Mouse (Mus musculus) lung, embryonic 14.5 days (tissue): Measurements from ENCODE around the gene Sec14l1. TPM values are rescaled to one million over a fixed set of nuclear protein-coding genes. Genes with fewer than 3 reads are reported as not detected.

Experiments used
- ATAC-seq: fragments of 200-750 bp; cut with Nextera tagmentation; 2 replicates; pipeline ENCODE4 v1.8.0; 2017; ENCODE audit warnings: mild to moderate bottlenecking, moderate TSS enrichment, moderate library complexity; ENCODE audit not compliant: insufficient read depth
- DNase-seq: peaks from one replicate; pipeline ENCODE4 v3.0.0-alpha.2; 2015
- H3K27ac ChIP-seq: fragments of 300-500 bp; sonication (generic); 2 replicates; pipeline ENCODE4 v1.5.1; 2014; ENCODE audit warnings: low read depth, mild to moderate bottlenecking, moderate library complexity
- H3K27me3 ChIP-seq: fragments of 300-500 bp; sonication (generic); 2 replicates; pipeline ENCODE4 v1.6.1; 2014; ENCODE audit warnings: low read length, control low read depth; ENCODE audit not compliant: insufficient read depth
- H3K36me3 ChIP-seq: fragments of 300-500 bp; sonication (generic); 2 replicates; pipeline ENCODE4 v1.6.1; 2014; ENCODE audit warnings: control low read depth; ENCODE audit not compliant: insufficient read depth
- H3K4me1 ChIP-seq: fragments of 300-500 bp; sonication (generic); 2 replicates; pipeline ENCODE4 v1.6.1; 2014; ENCODE audit warnings: antibody characterized with exemption, control low read depth; ENCODE audit not compliant: insufficient read depth
- H3K4me2 ChIP-seq: fragments of 300-500 bp; sonication (generic); 2 replicates; pipeline ENCODE4 v1.6.1; 2014; ENCODE audit warnings: mild to moderate bottlenecking
- H3K4me3 ChIP-seq: fragments of 300-500 bp; sonication (generic); 2 replicates; pipeline ENCODE4 v1.5.1; 2014; ENCODE audit warnings: low read depth, low read length
- H3K9ac ChIP-seq: fragments of 300-500 bp; sonication (generic); 2 replicates; pipeline ENCODE4 v1.6.1; 2014
- H3K9me3 ChIP-seq: fragments of 300-500 bp; sonication (generic); 2 replicates; pipeline ENCODE4 v1.6.1; 2016; ENCODE audit warnings: low read depth, low read length, control low read depth
- CTCF ChIP-seq: IDR thresholded peaks from 2 replicates; pipeline ENCODE4 v1.5.1; 2016; ENCODE audit warnings: antibody characterized with exemption, low read depth
- WGBS: fragments of 180-500 bp; shearing (Covaris S2); extraction: QIAGEN DNeasy Blood & Tissue Kit; methylation state at CpG from one replicate; pipeline ENCODE4 v1.1.7; 2014; 5-methylcytosine and 5-hydroxymethylcytosine counted together
- polyA plus RNA-seq: library from polyadenylated mRNA; unstranded; fragments of >200 nt; fragmentation: Nextera tagmentation; extraction: Ambion mirVana; gene quantifications from 2 replicates; pipeline ENCODE4 v1.2.1, GENCODE M21; 2014

Sec14l1 gene
- polyA plus RNA-seq, 1 experiment from 2014 or later, result 46.2 TPM

GRCm38 (mm10) chr11:117121954-117122353 lies 7.0 kb downstream of the Sec14l1 start:
- Histone ChIP-seq H3K4me1 (peaks cover 49% of the 10 kb centered on the region), H3K27me3 (no peaks in the 10 kb centered on the region), H3K4me2 (no peak overlapping the region), H3K4me3 (no peak overlapping the region), H3K36me3 (peaks cover 45% of the 10 kb centered on the region), H3K9ac (no peak overlapping the region), H3K9me3 (no peaks in the 10 kb centered on the region), H3K27ac (no peak overlapping the region)
- WGBS, result 89% methylated on average over 6 of the region's 6 CpGs
- TF ChIP-seq CTCF, result no peak
- ATAC-seq, result no peak
- DNase-seq, result no peak

DNA sequence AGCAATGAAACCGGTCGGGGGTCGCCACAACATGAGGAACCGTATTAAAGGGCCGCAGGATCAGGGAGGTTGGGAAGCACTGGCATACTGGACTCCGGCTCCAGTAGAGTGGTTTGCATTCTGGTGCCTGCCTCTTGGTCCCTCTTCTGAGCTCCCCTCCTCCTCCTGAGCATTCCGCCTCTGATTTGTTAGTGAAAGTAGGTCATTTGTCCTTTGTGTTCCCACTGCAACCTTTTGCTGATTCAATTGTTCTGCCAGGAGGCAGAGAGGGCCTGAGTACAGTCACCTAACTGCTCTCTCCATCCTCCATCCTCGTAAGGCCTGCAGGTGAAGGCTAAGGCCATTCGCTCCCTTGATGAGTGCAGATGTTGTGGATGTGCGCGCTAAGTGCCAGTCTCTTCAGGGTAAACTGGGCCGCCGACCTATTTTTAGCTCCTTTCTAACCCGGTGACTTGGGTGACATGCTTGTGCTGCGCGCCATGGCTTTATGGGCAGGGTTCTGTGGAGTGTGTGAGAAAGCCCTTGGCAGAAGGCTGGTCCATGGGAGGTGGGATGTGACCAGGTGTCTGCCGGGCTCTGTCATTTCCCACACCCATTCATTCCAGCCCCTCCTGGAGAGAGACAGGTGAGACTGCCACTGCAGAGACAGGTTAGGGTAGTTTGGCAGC lies 8.6 kb downstream of the Sec14l1 start:
- peaks cover 39% of the 10 kb centered on the region; the same call in 1 of the 2 replicates for H3K36me3 ChIP-seq
- no peaks in the 10 kb centered on the region for H3K27me3 ChIP-seq
- no peak overlapping the region for H3K4me3 ChIP-seq
- no peak overlapping the region for H3K9ac ChIP-seq
- peaks cover 49% of the 10 kb centered on the region for H3K4me1 ChIP-seq
- no peak for ATAC-seq
- H3K9me3 ChIP-seq, result no peaks in the 10 kb centered on the region
- no peak overlapping the region for H3K4me2 ChIP-seq
- 82% methylated on average over 17 of the region's 17 CpGs for WGBS
- no peak overlapping the region for H3K27ac ChIP-seq
- TF ChIP-seq CTCF, result no peak
- no peak for DNase-seq

- ATAC-seq (no peak), DNase-seq (no peak)
- Histone ChIP-seq H3K9me3 (no peaks in the 10 kb centered on the region), H3K27me3 (no peaks in the 10 kb centered on the region), H3K27ac (no peak overlapping the region), H3K36me3 (peaks cover 38% of the 10 kb centered on the region; the same call in 1 of the 2 replicates), H3K4me3 (no peak overlapping the region), H3K9ac (no peak overlapping the region), H3K4me1 (peaks cover 46% of the 10 kb centered on the region), H3K4me2 (no peak overlapping the region)
- WGBS, result 58% methylated on average over 10 of the region's 10 CpGs
- no peak for TF ChIP-seq CTCF
Observed at GRCm38 (mm10) chr11:117124539-117124938, 9.6 kb downstream of the Sec14l1 start.

DNA sequence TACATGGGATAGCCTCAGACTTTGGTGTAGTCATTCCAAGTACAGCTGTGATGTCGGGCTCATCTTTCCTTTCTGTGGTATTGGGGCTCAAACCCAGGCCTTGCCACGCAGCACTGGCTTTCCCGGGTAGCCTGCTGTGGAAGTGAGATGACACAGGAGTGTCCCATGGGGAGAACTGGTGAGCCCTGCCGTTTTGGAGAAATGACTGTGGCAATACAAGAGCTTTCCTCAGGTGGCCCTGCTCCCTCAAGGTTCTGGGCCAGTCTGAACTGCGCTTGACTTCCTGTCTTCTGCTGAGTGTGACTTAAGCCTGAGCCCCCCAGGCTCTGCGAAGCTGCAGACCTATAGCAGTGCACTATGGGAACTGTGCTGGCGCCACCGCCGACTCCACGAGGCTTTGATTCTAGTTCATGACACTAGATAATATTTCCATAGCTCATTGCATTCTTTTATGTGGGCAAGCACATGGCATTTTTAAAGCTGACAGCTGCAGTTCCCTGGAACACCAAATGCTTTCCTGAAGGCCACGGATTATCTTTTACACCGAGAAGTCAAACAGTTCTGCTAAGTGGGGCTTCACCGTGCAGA lies 12.4 kb downstream of the Sec14l1 start:
- no peak for TF ChIP-seq CTCF
- peak overlapping the region; percentile 89 for H3K27ac ChIP-seq
- H3K4me1 ChIP-seq, result peaks cover 37% of the 10 kb centered on the region
- no peak for ATAC-seq
- H3K9ac ChIP-seq, result no peak overlapping the region
- H3K4me3 ChIP-seq, result no peak overlapping the region
- no peaks in the 10 kb centered on the region for H3K27me3 ChIP-seq
- peak; percentile 60 for DNase-seq
- 29% methylated on average over 13 of the region's 13 CpGs for WGBS
- no peak overlapping the region for H3K4me2 ChIP-seq
- peaks cover 28% of the 10 kb centered on the region; the same call in 1 of the 2 replicates for H3K36me3 ChIP-seq
- no peaks in the 10 kb centered on the region for H3K9me3 ChIP-seq

DNA sequence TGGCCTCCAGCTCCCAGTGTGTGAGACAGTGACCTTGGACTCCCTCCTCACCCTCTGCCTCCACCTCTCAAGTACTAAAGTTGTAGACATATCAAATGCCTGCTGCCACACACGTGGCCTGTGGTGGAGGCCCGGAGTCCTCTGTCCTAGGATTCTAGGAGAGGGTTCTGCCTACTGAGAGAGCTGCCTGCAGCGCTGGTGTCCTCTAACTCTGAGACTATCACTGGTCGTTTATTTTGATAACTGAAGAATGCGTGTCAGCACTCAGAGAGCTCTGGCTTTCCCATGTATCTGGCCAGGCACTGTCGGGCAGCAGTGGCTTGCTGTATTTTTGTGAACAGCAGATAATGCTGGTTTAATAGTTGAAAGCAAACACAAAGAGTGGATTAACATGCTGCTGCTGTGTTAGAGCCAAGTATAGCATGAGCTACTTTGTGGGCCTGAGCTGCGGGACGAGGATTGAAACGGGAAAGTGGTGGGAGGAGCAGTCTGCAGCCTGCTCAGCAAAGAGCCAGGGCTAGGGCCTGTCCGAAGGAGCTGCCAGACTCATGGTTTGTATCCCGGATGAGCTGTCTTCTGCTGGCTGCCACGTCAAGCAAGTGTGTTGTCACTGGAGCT lies 13.1 kb downstream of the Sec14l1 start:
- peak; percentile 68 for DNase-seq
- H3K4me1 ChIP-seq, result peaks cover 37% of the 10 kb centered on the region
- WGBS, result 10% methylated on average over 12 of the region's 12 CpGs
- no peak for TF ChIP-seq CTCF
- H3K36me3 ChIP-seq, result peaks cover 25% of the 10 kb centered on the region; the same call in 1 of the 2 replicates
- no peak overlapping the region for H3K4me3 ChIP-seq
- no peaks in the 10 kb centered on the region for H3K27me3 ChIP-seq
- peak overlapping the region; percentile 7; the same call in 1 of the 2 replicates for H3K4me2 ChIP-seq
- peak overlapping the region; percentile 89 for H3K27ac ChIP-seq
- H3K9me3 ChIP-seq, result no peaks in the 10 kb centered on the region
- ATAC-seq, result peak; percentile 56; the same call in 1 of the 2 replicates
- no peak overlapping the region for H3K9ac ChIP-seq

DNA sequence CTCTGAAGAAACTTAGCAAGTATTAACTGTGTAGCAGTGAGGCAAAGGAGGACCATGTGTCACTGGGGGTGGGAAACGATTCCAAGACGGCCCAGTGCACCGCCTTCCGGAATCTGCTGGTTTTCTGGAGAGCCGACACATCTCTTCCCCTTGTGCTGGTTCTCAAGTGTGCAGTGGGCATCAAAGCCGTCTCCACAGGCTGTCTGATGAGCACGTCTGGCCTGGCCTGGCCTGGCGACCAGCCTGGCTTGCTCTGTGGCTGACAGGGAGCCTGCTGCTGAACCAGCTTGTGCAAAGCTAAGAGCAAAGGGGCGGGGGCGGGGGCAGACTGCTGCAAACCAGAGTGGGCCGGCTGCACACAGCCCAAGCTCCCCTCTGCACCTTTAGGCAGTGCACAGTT lies 14.5 kb downstream of the Sec14l1 start:
- ATAC-seq (peak; percentile 29; the same call in 1 of the 2 replicates), DNase-seq (no peak)
- 0 out of 2 replicates have a peak overlapping the region, but pooled peaks have one; percentile 30 for H3K27ac ChIP-seq
- peaks cover 20% of the 10 kb centered on the region; the same call in 1 of the 2 replicates for H3K36me3 ChIP-seq
- H3K9ac ChIP-seq, result 0 out of 2 replicates have a peak overlapping the region, but pooled peaks have one; percentile 29
- TF ChIP-seq CTCF, result no peak
- H3K9me3 ChIP-seq, result no peaks in the 10 kb centered on the region
- H3K4me3 ChIP-seq, result no peak overlapping the region
- no peak overlapping the region for H3K4me2 ChIP-seq
- peaks cover 31% of the 10 kb centered on the region for H3K4me1 ChIP-seq
- 51% methylated on average over 11 of the region's 11 CpGs for WGBS
- no peaks in the 10 kb centered on the region for H3K27me3 ChIP-seq

- H3K4me1 ChIP-seq, result peaks cover 35% of the 10 kb centered on the region
Observed at GRCm38 (mm10) chr11:117130068-117130467, 15.1 kb downstream of the Sec14l1 start.

More at GRCm38 (mm10) chr11:117130068-117130467, 15.1 kb downstream of the Sec14l1 start:
- Histone ChIP-seq H3K9me3 (no peaks in the 10 kb centered on the region), H3K4me2 (no peak overlapping the region), H3K27me3 (no peaks in the 10 kb centered on the region), H3K27ac (peak overlapping the region; percentile 61; the same call in 1 of the 2 replicates), H3K36me3 (peaks cover 20% of the 10 kb centered on the region; the same call in 1 of the 2 replicates), H3K4me3 (no peak overlapping the region), H3K9ac (0 out of 2 replicates have a peak overlapping the region, but pooled peaks have one; percentile 29)
- DNase-seq (no peak), ATAC-seq (no peak)
- WGBS, result 79% methylated on average over 8 of the region's 8 CpGs
- no peak for TF ChIP-seq CTCF
